Comparison of ENCODE assay signal across 14 mouse cellular contexts in genomic region chr6:134159672-134160071, GRCm38 (mm10).
"Had no signal": no experiment of that assay in that cellular context is flagged by ENCODE, and none has a peak within 500 bp of the region (broad histone marks: within the 10 kb centered on the region; RNA-seq: fewer than 3 reads in every experiment).

No protein-coding gene starts in this region.

- DNase-seq: layer of hippocampus, adult 9-11 months; layer of hippocampus, postnatal 36 days; liver, embryonic 13.5 days; liver, postnatal 0 days; lung, postnatal 14 days; right cerebral cortex, adult 18-20 months; right cerebral cortex, postnatal 25 days; thymus, postnatal 4 days had no signal

- ATAC-seq: intestine, embryonic 16.5 days; liver, postnatal 0 days; midbrain, embryonic 13.5 days had no signal

- H3K4me3 ChIP-seq: limb, embryonic 15.5 days; liver, embryonic 13.5 days; lung, embryonic 15.5 days; midbrain, embryonic 13.5 days; neural tube, embryonic 15.5 days had no signal

- H3K27me3 ChIP-seq: limb, embryonic 15.5 days; liver, embryonic 13.5 days; lung, embryonic 15.5 days; midbrain, embryonic 13.5 days; neural tube, embryonic 15.5 days had no signal

- H3K27ac ChIP-seq: limb, embryonic 15.5 days; liver, embryonic 13.5 days; lung, embryonic 15.5 days; macrophage; midbrain, embryonic 13.5 days; neural tube, embryonic 15.5 days had no signal
